Mouse (Mus musculus) liver, postnatal 0 days (tissue): ENCODE measurements at regions not wholly inside any gene's neighbourhood (a gene's known extent, or its start where the extent isn't known, plus 50 kb on each side); places are given as distances from the start of the nearest gene placed in this dataset.

Experiments used
- CTCF ChIP-seq: sonication (generic); IDR thresholded peaks from 2 replicates; pipeline ENCODE4 v1.5.1; 2016; ENCODE audit warnings: antibody characterized with exemption, low read depth
- EP300 ChIP-seq: IDR thresholded peaks from 2 replicates; pipeline ENCODE4 v1.6.1; 2016; ENCODE audit warnings: antibody characterized with exemption, low read depth, mild to moderate bottlenecking

- no peak for TF ChIP-seq EP300
- TF ChIP-seq CTCF = no peak
These were observed 197.2 kb upstream of the Tcf21 start for GRCm38 (mm10) chr10:23017151-23017678.
